Mouse (Mus musculus) thymus, adult 18-20 months (tissue): ENCODE measurements around the gene Speer4b.
"Not testable (repeated sequence)": the region's sequence is repeated elsewhere in the genome, so short reads cannot be mapped to it uniquely, and the experiment has no call there.

Experiments
- DNase-seq, 2 experiments: peaks; one replicate each; pipeline ENCODE4 v3.0.0; 2022; ENCODE audit warnings: mixed read lengths in 2 of 2

Gene Speer4b

GRCm38 (mm10) chr5:27501338-27501737, at the start of gene Speer4b:
Speer4b (minus strand) TSS chr5:27501438.
- not testable (repeated sequence) for DNase-seq

DNA sequence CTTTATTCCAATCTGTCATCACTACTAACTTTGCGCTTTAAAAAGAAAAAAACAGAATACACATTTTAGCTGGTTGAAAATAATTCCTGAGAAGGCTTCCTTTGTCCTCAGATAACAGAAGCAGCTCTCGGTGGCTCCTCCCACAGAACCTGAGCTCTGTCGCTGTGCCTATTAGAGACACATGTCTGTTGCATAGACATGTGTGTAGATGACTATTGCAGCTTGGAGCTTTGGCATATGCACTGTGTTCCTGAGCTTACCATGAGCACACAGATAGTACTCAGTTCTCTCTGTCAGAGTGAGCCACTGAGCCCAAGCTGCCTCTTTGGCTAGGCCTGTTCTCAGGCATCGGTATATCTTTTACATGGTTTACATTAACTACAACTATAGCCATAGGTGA, 48.1 kb upstream of the Speer4b start:
- no peak for DNase-seq

DNA sequence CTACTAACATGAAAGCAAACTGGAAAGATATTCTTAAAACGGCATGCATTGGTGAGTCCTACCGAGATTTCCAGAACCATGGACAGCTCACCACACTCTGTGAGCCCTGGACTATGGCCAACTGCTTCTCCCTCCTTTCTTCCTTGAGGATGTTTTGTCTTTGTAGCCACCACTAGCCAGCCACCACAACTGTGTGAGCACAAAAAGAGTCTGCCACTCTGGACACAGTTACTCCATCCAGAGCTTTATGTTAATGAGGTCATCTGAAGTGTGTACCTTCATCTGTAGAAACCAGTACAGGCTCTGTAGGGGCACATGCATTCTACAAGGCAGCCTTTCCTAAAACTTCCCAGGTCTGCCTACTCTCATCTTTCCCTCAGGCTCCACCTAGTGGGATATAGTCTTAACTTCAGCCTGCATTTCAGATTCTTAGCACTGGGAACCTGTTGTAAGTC, 43.6 kb upstream of the Speer4b start:
- DNase-seq: no peak

DNA sequence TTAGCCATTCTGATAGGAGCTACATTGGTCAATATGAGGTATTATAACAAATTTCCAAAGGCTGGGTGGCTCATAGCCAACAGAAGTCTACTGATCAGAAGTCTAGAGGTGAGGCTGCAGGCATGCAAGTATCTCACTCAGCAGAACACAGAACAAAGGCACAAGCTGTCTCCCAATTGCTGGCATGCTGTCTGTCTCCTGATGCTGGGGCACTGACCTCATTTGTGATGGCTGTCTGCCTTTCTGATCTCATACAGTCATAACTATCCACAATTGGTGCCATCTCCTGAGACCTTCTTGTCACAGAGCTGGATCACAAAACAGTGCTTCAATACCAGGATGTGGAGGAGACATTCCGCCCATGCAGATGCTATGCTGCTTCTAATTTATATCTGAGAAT, 25.7 kb upstream of the Speer4b start:
- DNase-seq: no peak

- DNase-seq: no peak
Observed at GRCm38 (mm10) chr5:27518716-27519115, 17.5 kb upstream of the Speer4b start.

GRCm38 (mm10) chr5:27490942-27491341, 10.3 kb downstream of the Speer4b start:
- no peak for DNase-seq

GRCm38 (mm10) chr5:27486138-27486537, 15.1 kb downstream of the Speer4b start:
- DNase-seq: no peak

DNA sequence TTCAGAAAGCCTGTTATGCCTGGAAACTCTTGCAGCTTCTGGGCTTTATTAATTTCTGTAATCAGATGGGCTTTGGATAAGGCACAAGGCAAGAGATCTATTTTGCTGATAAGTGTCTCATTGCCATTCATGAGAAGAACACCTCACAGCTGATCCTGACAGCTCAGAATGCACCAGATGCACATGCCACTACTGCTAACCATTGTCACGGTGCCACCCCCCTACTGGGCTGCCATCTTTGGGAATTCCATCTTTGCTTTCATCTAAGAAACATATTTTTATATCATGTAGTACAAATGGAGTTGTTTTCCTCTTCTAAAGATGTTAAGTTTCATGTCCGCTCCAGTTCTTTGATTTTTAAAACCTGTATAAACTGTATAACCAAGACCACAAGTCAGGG, 19.5 kb downstream of the Speer4b start:
- DNase-seq: no peak

DNA sequence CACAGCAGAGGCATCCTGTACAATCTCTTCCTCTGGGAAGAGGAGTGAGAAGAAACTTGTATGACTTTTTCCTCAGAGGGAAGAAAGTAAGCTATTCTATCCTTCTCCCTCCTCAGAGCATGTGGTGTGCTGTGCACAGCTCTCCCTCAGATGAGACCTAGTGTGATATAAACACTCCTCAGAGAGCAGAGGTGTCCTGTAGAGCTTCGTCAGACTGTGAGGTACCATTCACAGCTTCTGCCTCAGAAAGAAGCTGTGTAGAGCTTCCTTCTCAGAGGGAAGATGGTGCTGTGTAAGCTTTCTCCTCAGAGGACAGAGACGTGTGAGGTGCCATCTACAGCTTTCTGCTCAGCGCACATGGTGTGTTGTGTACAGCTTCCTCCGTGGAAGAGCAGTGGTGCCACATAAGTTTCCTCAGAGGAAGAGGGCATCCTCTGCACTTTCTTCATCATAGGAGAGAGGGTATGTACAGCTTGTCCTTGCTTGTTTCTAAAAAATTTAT, 26.2 kb downstream of the Speer4b start:
- DNase-seq: no peak

- no peak for DNase-seq
Observed at GRCm38 (mm10) chr5:27457686-27458085, 43.6 kb downstream of the Speer4b start.

GRCm38 (mm10) chr5:27456981-27457380, 44.3 kb downstream of the Speer4b start:
- DNase-seq: no peak

GRCm38 (mm10) chr5:27454386-27454785, 46.9 kb downstream of the Speer4b start:
- DNase-seq: no peak

GRCm38 (mm10) chr5:27453201-27453845, 47.9 kb downstream of the Speer4b start:
- DNase-seq: no peak
